Mouse (Mus musculus) erythroblast, embryonic 14.5 days (primary cell): ENCODE measurements around the gene Atp13a1. TPM values are rescaled to one million over a fixed set of nuclear protein-coding genes. Genes with fewer than 3 reads are reported as not detected.

ENCODE experiments used
- H3K27me3 ChIP-seq: 2 replicates; pipeline ENCODE4 v1.6.1; 2012; ENCODE audit warnings: inconsistent platforms; ENCODE audit not compliant: control insufficient read depth
- H3K36me3 ChIP-seq: 2 replicates; pipeline ENCODE4 v1.6.1; 2012; ENCODE audit warnings: mild to moderate bottlenecking, inconsistent platforms; ENCODE audit not compliant: control insufficient read depth
- H3K4me1 ChIP-seq: 2 replicates; pipeline ENCODE4 v1.6.1; 2012; ENCODE audit warnings: inconsistent platforms; ENCODE audit not compliant: control insufficient read depth
- H3K4me3 ChIP-seq: replicated peaks from 2 replicates; pipeline ENCODE3; 2012; ENCODE audit warnings: moderate library complexity, mild to moderate bottlenecking, inconsistent platforms
- H3K9me3 ChIP-seq: 2 replicates; pipeline ENCODE4 v1.6.1; 2012; ENCODE audit warnings: low read length, inconsistent platforms, mixed read lengths; ENCODE audit not compliant: control insufficient read depth
- GATA1 ChIP-seq: IDR thresholded peaks from 2 replicates; pipeline ENCODE4 v1.6.1; 2012; ENCODE audit warnings: low read length, inconsistent platforms, mixed read lengths
- TAL1 ChIP-seq: IDR thresholded peaks from 3 replicates; pipeline ENCODE4 v1.6.1; 2012; ENCODE audit warnings: low read length, inconsistent platforms, mixed read lengths
- polyA plus RNA-seq: library from polyadenylated mRNA; stranded (reverse); fragments of >175 nt; gene quantifications from 2 replicates; pipeline ENCODE4 v1.2.3, GENCODE M21; 2012

The Atp13a1 gene
- polyA plus RNA-seq, 1 experiment, result 2.2 TPM

GRCm38 (mm10) chr8:69774503-69775148 lies 16.3 kb upstream of the Atp13a1 start, which contains the start of gene Gm20422:
TSS of gene Gm20422 (minus strand) at chr8:69774886.
- peaks cover 38% of the 10 kb centered on the region for H3K4me1 ChIP-seq
- H3K9me3 ChIP-seq, result no peaks in the 10 kb centered on the region
- peak within 1 kb of the TSS; percentile 87 for H3K4me3 ChIP-seq
- peaks cover 31% of the 10 kb centered on the region for H3K36me3 ChIP-seq
- no peak for TF ChIP-seq TAL1
- no peak for TF ChIP-seq GATA1
- H3K27me3 ChIP-seq, result no peaks in the 10 kb centered on the region

DNA sequence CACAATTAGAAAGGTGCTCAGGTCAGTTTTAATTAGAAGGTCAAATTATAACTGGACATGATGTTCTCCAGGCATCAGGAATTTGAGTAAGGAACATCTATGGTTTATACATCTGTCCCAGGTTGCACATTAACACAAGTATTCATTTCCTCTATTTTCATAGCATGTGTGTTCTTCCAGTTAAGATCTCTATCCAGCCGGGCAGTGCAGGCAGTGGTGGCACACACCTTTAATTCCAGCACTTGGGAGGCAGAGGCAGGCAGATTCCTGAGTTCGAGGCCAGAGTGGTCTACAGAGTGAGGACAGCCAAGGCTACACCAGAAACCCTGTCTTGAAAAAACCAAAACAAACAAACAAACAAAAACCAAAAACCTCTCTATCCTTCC lies 15.8 kb upstream of the Atp13a1 start:
- H3K4me1 ChIP-seq, result peaks cover 38% of the 10 kb centered on the region
- H3K9me3 ChIP-seq, result no peaks in the 10 kb centered on the region
- H3K4me3 ChIP-seq, result peak overlapping the region; percentile 87
- no peaks in the 10 kb centered on the region for H3K27me3 ChIP-seq
- TF ChIP-seq GATA1, result no peak
- no peak for TF ChIP-seq TAL1
- peaks cover 26% of the 10 kb centered on the region for H3K36me3 ChIP-seq

GRCm38 (mm10) chr8:69777111-69777510 lies 13.9 kb upstream of the Atp13a1 start:
- H3K9me3 ChIP-seq, result no peaks in the 10 kb centered on the region
- H3K4me1 ChIP-seq, result peaks cover 32% of the 10 kb centered on the region
- H3K4me3 ChIP-seq, result no peak overlapping the region
- TF ChIP-seq GATA1, result no peak
- TF ChIP-seq TAL1, result no peak
- no peaks in the 10 kb centered on the region for H3K27me3 ChIP-seq
- peaks cover 10% of the 10 kb centered on the region for H3K36me3 ChIP-seq

GRCm38 (mm10) chr8:69789105-69789504 lies 1.9 kb upstream of the Atp13a1 start:
- no peaks in the 10 kb centered on the region for H3K27me3 ChIP-seq
- H3K4me3 ChIP-seq, result peak overlapping the region; percentile 19
- no peak for TF ChIP-seq GATA1
- no peak for TF ChIP-seq TAL1
- H3K36me3 ChIP-seq, result peaks cover 20% of the 10 kb centered on the region
- no peaks in the 10 kb centered on the region for H3K9me3 ChIP-seq
- H3K4me1 ChIP-seq, result peaks cover 38% of the 10 kb centered on the region

DNA sequence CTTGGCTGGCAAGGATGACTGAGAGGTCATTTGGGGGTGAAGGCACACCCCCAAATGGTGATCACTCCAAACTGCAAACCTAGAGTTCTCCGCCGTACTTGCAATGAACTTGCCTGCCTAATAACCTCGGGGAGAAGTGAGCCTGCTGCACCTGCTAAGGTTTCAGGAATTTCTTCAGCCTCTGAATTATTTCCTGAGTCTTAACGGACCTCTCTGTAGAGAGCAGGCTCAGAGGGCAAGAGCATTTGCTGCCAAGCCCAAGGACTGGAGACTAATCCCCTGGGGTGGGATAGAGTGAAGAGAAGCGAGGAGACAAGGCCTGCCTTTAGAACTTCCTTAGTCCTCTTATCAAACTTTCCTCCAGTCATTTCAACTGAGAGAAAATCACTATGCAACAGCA lies 1.2 kb upstream of the Atp13a1 start:
- Histone ChIP-seq H3K4me3 (peak overlapping the region; percentile 100), H3K36me3 (peaks cover 26% of the 10 kb centered on the region), H3K9me3 (no peaks in the 10 kb centered on the region), H3K4me1 (peaks cover 40% of the 10 kb centered on the region), H3K27me3 (no peaks in the 10 kb centered on the region)
- TF ChIP-seq TAL1, result no peak
- no peak for TF ChIP-seq GATA1

- H3K4me1 ChIP-seq, result peaks cover 40% of the 10 kb centered on the region
Measured at GRCm38 (mm10) chr8:69790364-69790763, 599 bp upstream of the Atp13a1 start.

DNA sequence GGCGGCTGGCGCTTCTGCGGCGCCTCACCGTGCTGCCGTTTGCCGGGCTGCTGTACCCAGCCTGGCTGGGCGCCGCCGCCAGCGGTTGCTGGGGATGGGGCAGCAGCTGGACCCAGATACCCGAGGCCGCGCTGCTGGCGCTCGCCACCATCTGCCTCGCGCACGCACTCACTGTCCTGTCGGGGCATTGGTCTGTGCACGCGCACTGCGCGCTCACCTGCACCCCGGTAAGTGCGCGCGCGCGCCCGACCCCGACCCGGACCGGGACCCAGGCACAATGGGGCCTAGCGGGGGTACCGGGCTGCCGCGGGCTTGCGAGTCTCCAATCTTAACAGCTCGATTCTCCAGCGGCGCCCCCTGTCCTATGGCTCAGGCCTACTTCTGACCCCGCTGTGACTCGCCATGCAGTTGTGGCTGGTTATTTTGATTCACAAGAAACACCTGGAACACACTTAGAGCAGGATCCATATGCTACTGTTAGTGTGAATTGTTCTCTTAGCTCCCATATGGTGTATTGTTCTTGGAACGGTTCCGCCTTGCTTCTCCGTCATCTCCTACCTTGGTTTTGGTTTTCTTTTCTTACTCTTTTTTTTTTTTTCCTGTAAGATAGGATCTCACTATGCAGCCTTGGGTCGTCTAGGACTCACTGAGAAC lies 579 bp downstream of the Atp13a1 start:
- H3K9me3 ChIP-seq, result no peaks in the 10 kb centered on the region
- peaks cover 40% of the 10 kb centered on the region for H3K4me1 ChIP-seq
- peak overlapping the region; percentile 100 for H3K4me3 ChIP-seq
- TF ChIP-seq GATA1 (no peak), TAL1 (no peak)
- peaks cover 44% of the 10 kb centered on the region for H3K36me3 ChIP-seq
- H3K27me3 ChIP-seq, result no peaks in the 10 kb centered on the region

More at GRCm38 (mm10) chr8:69790364-69790763, 599 bp upstream of the Atp13a1 start:
- Histone ChIP-seq H3K36me3 (peaks cover 33% of the 10 kb centered on the region), H3K27me3 (no peaks in the 10 kb centered on the region), H3K9me3 (no peaks in the 10 kb centered on the region), H3K4me3 (peak overlapping the region; percentile 100)
- no peak for TF ChIP-seq TAL1
- no peak for TF ChIP-seq GATA1

- no peaks in the 10 kb centered on the region for H3K9me3 ChIP-seq
- no peak for TF ChIP-seq GATA1
- TF ChIP-seq TAL1, result no peak
- peaks cover 66% of the 10 kb centered on the region for H3K36me3 ChIP-seq
Measured at GRCm38 (mm10) chr8:69793666-69794065, 2.7 kb downstream of the Atp13a1 start.

DNA sequence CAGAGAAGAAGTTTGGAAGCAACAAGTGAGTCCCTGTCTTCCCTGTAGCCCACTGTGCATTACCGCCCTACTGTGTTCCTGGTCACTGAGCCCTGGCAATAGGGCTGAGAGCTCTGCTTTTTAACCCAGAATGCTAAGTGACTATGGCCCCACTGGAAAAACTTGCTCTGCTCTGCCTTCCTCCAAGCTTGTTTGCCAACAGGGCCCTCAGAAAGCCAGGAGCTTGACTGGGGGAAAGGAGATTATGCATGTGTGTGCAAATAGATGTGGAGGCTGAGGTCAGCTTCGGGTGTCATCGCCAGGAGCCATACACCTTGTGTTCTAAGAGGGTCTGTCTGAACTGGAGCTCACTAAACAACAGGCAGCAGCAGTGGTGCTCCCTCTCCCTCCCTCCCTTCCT lies 3.1 kb downstream of the Atp13a1 start:
- no peaks in the 10 kb centered on the region for H3K27me3 ChIP-seq
- H3K9me3 ChIP-seq, result no peaks in the 10 kb centered on the region
- peaks cover 38% of the 10 kb centered on the region for H3K4me1 ChIP-seq
- no peak overlapping the region for H3K4me3 ChIP-seq
- H3K36me3 ChIP-seq, result peaks cover 68% of the 10 kb centered on the region
- TF ChIP-seq GATA1 (no peak), TAL1 (no peak)

More at GRCm38 (mm10) chr8:69793666-69794065, 2.7 kb downstream of the Atp13a1 start:
- Histone ChIP-seq H3K4me3 (no peak overlapping the region), H3K4me1 (peaks cover 40% of the 10 kb centered on the region), H3K27me3 (no peaks in the 10 kb centered on the region)

GRCm38 (mm10) chr8:69794901-69795300 lies 3.9 kb downstream of the Atp13a1 start:
- H3K36me3 ChIP-seq, result peaks cover 74% of the 10 kb centered on the region
- H3K27me3 ChIP-seq, result no peaks in the 10 kb centered on the region

More at GRCm38 (mm10) chr8:69794901-69795300, 3.9 kb downstream of the Atp13a1 start:
- Histone ChIP-seq H3K4me1 (peaks cover 30% of the 10 kb centered on the region), H3K4me3 (no peak overlapping the region), H3K9me3 (no peaks in the 10 kb centered on the region)
- no peak for TF ChIP-seq TAL1
- TF ChIP-seq GATA1, result no peak
